Mouse (Mus musculus) spleen, postnatal 4 days (tissue): ENCODE data around the gene Hacd4.
"Not testable (repeated sequence)": the region's sequence is repeated elsewhere in the genome, so short reads cannot be mapped to it uniquely, and the experiment has no call there.

Experiments
- DNase-seq, 2 experiments: peaks; one replicate each; pipeline ENCODE4 v3.0.0; 2022; ENCODE audit warnings: low spot score in 2 of 2

Hacd4 gene

DNA sequence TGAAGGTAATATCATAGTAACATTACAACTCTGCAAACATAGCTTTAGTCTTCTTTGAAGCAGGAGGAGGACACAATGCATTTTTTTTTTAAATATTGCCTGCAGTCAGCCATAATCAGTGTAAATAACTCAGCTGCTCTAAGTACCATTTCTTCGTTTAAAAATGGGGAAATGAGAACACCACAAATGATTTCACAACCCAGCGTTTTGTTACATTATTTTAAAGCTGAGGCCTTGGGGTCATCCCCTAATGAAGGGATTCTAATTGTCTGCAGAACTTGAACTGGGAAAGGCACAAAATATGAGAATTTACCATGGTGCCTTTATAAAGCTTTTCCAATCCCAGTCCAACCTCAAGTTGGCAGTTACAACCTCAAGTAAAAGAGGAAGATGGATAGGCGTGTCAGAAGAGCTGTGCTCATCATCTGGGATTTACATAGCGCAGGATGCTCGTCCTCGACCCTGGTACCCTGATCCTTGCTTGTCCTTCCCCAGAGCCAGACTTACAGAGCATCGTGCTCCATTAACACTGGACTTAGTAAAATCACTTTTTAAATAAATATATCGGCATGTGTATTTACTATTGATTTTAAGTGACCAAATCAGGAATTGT is 6.2 kb downstream of the Hacd4 start:
- no peak for DNase-seq

DNA sequence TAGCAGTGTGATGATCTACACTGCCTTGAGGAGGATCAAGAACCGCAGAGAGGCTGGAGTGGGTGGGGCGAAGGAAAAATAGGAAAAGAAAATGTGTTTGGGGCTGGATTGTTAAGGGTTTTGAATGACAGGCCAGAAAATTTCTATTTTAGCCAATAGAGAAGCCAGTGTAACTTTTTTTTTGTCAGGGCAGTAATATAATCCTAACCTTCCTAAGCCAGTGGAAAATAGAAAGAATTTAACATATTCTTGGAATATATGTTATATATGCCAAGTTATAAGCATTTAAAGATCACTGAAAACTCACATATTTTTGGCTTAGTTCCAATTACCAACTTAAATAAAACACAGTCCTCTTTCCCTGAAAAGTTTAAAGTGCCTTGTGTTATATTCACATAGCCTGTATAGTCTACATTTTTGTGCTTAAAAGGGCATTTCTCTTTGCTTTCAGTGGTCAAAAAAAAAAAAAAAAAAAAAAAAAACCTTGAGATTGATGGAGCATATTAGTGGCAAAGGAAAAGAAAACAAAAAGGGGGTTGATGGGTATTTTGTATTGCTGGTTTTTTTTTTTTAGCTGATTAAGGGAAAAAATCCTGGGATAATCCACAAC is 11.0 kb downstream of the Hacd4 start:
- DNase-seq: no peak

DNA sequence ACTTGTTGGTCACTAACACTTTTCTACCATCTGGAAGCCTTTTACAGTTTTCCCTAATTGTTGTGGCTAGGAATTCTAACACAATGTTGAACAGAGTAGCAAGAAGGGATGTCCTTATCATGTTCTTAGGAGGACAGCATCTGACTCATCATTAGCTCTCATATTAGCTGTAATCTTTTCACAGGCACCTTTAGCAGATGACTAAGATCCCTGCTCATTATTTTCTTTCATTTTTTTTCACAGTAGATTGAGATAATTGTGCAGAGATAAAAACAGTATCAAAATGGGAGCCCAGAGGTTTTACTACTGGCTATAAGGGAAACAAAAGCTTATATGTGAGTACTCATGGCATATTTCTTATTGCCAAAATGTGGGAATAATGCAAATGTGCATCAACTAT is 14.2 kb downstream of the Hacd4 start:
- DNase-seq: no peak

DNA sequence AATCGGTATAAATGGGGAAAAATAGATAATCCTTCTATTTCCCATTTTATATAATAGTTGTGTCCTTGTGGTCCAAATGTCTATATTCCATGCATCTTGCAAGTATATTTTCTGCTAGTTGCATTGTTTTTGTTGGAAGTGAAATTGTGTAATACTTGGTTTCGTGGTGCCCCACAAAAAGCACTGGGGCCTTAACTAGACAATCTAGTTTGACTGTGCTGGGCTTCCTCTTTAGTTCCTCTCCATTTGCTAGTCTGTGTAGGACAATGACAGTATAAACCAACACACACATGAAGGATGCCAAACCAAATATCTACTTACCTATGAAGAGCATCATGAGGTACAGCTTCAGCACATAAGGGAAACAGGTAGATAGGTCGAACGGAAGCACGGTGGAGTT is 19.4 kb downstream of the Hacd4 start:
- no peak for DNase-seq

DNA sequence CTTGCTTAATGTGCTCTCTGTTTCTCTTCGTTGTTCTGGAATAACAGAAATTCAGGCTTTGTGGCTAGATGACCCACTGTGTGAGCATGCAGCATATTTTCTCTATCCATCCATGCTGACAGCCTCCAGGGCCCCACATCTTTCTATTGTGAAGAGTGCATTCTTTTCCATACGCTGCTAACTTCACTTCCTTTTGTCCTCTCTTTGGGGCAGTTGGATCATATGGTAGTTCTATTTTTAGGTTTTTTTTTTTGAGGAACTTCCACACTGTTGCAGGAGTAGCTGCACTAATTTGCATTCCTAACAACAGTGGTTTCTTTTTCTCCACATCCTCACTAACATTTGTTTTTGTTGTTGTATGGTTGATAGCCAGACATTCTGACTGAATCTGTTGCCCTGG is 23.7 kb downstream of the Hacd4 start:
- DNase-seq: no peak

DNA sequence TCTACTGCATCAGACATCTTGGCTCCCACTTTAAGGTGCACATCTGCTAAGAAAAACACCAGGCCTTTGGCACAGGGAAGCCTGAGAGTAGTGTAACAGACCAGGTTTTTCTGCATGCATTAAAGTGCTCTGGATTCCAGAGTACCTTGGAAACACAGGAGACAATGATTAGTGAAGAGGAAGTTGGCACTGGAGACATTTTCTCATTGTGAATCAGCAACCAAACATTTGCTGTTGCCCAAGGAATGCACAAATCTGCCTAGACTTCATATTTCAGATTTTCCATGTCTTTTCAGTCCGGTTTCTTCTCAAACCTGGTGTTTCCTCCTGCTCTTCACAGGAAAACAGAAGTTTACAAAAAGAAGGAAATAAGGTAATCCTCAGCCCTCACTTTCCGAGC is 26.4 kb downstream of the Hacd4 start:
- no peak for DNase-seq

DNA sequence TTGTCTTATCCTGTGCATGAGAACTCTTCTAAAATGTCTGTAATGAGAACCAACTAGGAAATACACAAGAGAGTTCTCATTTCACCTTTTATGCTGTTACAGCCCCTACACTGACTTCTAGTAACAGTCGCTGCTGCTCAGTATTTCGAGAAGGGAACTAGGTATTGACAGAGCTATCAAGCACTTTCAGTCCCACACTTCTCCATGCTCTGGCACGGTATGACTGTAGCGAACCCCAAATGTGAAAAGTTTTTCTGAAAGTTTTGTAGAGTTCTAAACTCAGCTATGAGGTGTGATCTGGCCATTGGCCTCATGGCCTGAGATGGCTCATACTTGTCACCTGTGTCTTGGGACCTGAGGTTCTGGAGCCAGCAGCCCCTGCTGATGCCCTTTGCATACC is 29.4 kb downstream of the Hacd4 start:
- DNase-seq: no peak

DNA sequence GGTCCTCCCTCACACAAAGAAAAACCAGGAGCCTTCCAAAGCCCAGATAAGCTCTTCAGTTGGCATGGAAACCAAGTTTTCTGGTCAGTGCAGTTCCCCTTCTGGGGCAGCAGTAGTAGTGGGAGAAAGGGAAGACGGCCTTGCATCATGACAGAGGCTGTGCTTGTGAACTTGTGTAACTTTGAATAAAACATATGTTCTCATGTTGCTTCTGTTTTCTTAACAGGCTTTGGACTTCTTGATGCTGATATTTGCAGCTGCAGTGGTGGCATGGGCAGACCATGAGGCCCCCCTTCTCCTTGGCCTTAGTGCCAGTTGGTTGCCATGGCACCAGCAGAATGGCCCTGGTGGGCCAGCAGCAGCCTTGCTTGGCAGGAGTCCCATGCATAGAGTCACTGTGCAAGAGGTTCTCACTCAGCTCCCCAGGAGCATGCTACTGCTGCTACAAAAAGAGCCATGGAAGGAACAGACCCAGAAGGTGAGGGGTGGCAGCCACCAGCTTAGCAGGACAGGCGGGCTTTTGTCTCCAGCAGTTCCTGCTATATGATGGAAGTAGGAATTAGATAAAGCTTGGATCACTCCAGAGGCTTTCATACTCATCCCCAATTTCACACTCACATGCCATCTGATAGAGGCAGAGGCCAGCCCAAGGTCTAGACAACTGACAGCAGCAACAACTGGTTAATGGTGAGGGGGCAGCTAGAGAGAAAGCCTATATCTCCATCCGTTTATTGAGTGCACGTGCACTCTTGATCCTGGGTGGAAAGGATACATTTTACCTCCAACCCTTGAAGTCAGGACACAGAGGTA is 31.6 kb downstream of the Hacd4 start:
- no peak for DNase-seq

DNA sequence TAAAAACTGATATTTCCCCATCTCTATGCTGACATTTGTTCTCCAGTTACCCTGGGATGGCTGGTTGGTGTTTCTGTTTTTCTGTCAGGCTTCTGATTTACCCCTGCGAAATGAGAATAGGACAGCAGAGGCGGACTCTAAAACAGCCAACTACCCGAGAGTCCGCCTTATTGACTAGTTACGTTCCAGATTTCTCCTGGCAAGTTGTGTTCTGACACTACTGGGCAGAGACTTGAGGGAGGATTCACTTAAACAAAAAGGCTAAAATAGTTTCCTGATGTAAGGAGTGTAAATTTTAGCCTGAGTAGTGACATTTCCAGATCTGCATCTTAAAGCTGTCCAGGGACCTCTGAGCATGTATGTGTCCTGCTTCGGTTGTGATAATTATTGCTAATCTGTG is 35.8 kb downstream of the Hacd4 start:
- DNase-seq: no peak

DNA sequence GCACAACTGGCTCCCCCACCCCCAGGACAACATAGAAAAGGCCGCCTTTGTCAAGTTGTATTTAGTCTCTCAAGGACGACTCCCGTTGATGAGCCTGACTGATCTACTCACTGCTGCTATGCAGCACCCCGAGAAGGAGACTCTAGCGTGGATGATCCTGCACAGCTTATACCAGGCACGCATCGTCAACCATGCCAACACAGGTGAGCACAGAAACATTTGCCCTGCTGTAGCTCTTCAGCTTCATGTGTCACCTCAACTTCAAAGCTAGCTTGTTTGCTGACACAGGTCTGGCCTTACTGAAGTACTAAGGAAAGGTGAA is 37.8 kb downstream of the Hacd4 start:
- no peak for DNase-seq

DNA sequence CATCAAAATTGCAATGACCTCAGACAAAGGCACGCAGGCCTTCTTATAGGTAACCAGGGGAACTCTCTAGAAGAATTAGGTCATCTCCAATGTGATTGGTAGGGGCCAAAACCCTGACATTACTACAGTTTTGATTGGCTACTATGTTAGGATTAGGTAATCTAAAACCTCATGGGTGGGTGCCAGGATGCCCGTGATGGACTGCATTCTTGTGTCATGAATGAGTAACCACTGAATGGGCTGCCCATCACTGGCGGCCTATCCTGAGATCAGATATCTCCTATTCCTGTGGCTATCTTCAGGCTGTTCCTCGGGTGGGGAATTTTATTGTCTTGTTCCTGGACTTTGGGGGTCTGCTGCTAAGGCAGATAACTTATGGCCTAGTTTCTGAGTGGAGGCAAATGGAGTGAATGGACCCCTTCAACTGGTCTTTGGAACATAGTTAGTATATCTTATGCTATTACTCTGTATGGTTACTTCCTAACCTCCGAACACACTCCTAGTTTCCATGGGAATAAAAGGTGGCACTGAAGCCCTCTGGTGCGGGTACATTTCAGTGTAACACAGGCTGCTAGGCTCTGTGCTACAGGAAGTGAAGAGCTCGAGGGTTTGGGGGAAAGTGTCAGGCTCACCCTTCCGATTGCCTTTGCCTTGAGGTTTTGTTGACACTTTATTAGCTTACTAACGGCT is 38.3 kb downstream of the Hacd4 start:
- no peak for DNase-seq

DNA sequence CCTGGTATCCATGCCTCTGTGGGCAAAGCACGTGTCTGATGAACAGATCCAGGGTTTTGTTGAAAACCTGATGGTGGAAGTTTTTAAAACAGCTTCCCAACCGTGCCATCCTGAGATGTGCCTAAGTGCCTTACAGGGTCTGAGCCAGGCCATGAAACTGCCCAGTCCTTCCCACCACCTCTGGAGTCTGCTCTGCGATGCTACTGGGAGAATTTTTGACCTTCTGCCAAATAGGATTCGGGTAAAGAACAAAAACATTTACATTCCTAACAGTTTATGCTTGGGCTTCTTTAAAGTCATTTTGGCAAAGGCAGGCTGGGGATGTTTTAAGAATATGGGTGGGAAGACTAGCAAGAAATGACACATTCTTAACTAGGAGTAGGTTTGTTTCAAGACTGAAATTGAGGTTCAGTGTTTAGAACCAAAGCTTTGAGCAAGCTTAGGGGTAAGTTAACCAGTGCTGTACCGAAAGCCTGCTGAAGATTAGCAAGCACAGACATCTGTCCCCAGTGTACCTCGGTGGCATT is 41.7 kb downstream of the Hacd4 start:
- no peak for DNase-seq

DNA sequence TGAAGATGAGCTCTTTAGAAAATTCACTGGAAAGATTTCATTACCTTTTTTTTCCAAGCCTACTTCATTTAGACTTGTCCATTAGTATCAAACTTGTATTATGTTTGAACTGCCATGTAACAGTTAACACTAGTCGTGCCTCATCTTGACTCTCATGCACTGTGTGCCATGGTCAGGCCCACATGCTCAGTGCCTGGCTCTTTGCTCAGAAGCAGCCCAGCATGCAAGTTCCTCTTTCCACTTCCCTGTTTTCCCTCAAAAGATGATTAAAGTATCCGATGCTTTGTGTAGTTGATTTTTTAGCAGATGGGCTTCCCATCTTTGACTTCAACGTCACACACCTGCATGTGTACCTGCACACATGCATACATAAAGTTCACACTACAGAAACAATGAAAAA is 43.0 kb downstream of the Hacd4 start:
- no peak for DNase-seq

DNA sequence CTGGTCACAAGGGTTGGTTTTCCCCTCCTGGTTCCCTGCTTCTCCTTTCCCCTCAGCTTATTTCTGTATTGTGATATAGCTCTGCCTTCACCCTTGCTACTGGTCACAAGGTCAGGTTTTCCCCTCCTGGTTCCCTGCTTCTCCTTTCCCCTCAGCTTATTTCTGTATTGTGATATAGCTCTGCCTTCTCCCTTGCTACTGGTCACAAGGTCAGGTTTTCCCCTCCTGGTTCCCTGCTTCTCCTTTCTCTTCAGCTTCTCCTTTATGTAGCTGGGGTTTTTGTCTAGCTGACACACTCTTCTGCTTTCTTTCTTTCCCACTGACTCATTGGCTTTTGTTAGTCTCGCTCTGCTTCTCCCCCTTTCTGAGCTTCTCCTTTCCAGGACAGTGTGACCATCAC is 48.1 kb downstream of the Hacd4 start:
- DNase-seq: not testable (repeated sequence)

DNA sequence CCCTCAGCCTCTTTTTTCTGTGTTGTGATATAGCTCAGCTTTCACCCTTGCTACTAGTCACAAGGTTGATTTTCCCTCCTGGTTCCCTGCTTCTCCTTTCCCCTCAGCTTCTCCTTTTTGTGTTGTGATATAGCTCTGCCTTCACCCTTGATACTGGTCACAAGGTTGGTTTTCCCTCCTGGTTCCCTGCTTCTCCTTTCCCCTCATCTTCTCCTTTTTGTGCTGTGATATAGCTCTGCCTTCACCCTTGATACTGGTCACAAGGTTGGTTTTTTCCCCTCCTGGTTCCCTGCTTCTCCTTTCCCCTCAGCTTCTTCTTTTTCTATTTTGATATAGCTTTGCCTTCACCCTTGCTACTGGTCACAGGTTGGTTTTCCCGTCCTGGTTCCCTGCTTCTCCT is 48.7 kb downstream of the Hacd4 start:
- DNase-seq: no peak

DNA sequence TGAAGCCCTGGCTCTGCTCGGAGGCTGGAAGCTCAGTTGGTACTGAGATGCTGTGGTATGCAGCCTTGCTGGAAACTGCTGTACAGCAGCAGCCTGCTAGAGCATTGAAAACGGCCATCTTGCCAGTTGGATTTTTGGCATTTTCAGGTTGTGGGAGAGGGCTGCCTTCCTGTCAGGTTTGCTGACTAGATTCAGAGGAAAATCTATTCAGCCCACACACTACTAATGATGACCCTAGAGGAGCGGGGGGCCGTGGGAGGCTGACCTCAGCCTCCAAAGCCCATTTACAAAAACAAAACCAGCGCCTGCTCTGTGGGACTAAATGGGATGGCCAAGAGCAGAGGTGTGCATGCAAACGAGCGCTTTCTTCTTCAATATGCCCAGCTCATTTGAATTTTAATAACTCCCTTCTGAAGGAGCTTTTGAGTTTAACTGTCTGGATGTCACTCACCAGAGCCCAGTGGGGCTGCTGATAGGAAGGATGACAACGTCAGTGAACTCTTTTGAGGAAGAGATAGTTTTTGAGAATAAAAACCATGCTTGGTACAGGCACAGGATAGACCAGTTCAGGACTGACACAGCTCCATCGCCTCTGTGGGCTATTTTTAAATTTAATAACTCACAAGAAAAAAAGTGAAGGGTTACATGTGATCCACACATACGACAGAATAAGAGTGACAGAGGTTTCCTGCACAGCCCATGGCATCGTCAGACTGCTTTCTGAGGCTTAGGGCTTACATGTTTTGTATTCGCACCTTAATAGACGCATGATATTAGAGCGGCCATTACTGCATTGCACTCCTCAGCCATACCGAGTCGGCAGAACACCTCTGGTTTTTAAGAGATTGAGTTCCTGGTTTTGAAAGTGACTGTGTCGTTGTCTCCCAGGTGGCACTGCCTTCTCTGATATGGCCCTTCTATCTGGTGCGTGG is 66.2 kb downstream of the Hacd4 start:
- DNase-seq: peak in 1 of 2 experiments; percentile 45

DNA sequence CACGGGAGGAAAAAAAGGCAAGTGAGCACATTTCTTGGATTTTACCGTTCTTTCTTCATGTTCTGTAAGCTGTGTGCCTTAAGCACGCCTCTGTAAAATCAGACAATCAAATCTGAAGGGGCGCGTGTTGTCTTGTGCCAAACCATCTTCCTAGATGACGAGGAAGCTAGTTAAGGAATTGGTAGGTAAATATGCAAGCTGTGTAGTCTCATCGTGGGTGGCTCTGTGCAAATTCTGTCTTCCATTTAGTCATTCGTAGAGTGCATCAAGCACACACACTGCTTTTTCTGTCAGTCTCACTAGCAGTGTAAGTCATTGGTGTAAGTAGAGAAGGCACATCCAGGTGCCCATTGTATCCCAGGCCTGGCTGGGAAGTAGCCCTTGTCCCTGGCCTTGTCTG is 67.9 kb downstream of the Hacd4 start:
- peak in 1 of 2 experiments; percentile 21 for DNase-seq

DNA sequence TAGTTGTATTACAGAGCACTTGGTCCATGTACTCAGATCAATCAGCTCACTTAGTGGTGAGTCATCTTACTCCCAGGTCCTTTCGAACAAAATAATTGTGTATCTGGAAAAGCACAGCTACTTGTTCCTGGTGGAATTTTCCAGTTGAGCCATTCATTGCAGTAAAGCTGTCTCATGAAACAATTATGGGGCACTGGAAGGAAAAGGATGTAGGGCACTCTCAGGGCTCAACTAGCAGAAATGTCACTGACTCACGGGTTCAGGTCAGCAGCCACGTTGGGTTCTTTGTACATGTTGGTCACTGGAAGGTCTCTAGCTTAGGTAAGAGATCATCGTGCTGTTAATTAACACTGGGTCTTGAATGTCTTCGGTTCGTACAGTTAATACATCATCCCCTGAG is 68.8 kb downstream of the Hacd4 start:
- peak in 1 of 2 experiments; percentile 35 for DNase-seq

DNA sequence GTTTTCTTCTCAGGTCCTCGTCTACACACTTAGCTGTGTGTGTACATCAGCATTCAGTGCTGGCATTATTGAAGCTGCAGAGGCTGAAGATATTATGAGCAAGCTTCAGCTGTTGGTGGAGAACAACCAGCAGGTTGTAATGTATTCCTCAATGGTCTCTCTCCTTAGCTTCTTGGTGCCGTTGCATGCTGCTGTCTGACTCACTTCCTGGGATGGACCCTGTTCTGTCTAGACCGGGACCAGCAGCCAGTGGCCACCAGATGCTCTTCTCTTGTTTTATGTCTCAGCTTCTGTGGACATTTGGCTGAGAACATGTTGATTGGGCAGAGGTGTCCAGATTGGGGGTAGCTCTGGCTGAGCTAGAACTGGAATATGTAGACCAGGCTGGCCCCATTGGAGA is 81.3 kb downstream of the Hacd4 start:
- DNase-seq: no peak

DNA sequence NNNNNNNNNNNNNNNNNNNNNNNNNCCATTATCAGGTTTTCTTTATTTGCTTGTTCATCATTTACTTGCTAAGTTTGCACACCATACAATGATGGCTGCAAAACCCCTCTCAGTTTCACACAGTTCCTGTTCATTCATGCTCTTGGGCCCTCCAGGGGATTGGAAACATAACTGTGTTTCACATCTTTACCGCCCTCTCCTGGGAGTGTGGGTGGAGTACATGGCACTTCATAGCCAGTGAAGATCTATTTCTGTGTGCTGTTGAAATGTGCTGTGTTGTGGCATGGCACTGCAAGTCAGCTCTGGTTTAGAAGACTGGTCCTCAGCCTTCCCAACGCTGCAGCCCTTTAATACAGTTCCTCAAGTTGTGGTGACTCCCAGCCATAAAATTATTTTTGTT is 82.1 kb downstream of the Hacd4 start:
- DNase-seq: no peak

DNA sequence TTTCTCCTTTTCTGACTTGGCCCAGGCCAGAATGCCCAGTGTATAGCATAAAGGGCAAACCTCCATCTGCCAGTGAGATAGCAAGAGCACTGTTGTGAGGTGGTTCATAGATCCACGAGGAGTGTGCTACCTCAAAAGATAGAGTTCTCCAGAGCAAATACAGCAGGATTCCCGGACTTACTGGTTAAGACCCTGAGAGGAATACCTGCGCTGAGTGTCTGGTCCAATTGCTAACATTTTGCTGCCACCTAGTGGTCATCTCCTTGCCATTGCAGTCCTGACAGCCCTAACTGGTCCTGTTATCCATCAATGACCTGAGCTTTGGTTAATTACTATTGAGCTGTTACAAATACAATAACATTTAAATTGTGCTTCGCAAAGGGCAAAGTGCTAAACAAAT is 87.8 kb downstream of the Hacd4 start:
- DNase-seq: peak; percentile 34 to 65
